Mouse (Mus musculus) olfactory bulb, adult 2 months (tissue): ENCODE data around the gene Slc39a1.

Experiments
- CTCF ChIP-seq: fragments of 200-500 bp; IDR thresholded peaks from 2 replicates; pipeline ENCODE4 v1.5.1; 2012; ENCODE audit warnings: low read depth, mild to moderate bottlenecking, low read length, moderate library complexity; ENCODE audit not compliant: insufficient read depth
- POLR2A ChIP-seq: fragments of 200-500 bp; IDR thresholded peaks from 2 replicates; pipeline ENCODE4 v1.6.1; 2012; ENCODE audit warnings: mild to moderate bottlenecking, low read depth, low read length, moderate library complexity; ENCODE audit not compliant: insufficient read depth

DNA sequence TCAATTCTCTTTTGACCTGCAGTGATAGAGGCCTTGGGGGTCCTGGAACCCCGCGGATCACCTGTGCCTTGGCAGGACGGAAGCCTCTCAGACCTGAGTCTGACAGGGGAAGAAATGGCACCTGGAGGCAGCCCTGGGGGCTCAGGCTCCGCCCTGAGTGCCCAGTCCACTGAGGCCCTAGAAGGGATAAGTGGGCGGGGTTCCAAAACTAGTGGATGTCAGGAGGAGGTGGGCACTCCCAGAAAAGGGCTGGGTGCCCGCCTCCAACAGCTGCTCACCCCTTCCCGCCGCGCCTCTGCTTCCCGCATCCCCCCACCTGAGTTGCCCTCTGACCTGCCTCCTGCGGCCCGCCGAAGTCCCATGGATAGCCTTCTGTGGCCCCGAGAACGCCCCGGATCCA is 28.9 kb downstream of the Slc39a1 start:
- TF ChIP-seq CTCF = no peak
- TF ChIP-seq POLR2A = no peak
